Mouse (Mus musculus) small intestine, adult 2 months (tissue): ENCODE data around the gene Gm45713.

ENCODE experiments used
- CTCF ChIP-seq: fragments of 200-500 bp; IDR thresholded peaks from 2 replicates; pipeline ENCODE4 v1.5.1; 2012; ENCODE audit warnings: low read depth, mild to moderate bottlenecking, control low read depth, inconsistent platforms, low read length, moderate library complexity, mixed read lengths; ENCODE audit not compliant: insufficient replicate concordance, insufficient read length; ENCODE audit errors: extremely low read depth
- POLR2A ChIP-seq: fragments of 200-500 bp; IDR thresholded peaks from 2 replicates; pipeline ENCODE4 v1.6.1; 2012; ENCODE audit warnings: low read depth, mild to moderate bottlenecking, control low read depth, inconsistent platforms, low read length, moderate library complexity

- no peak for TF ChIP-seq POLR2A
- no peak for TF ChIP-seq CTCF
These were observed 38.6 kb downstream of the Gm45713 start for GRCm38 (mm10) chr7:45097479-45097878.
